Mouse (Mus musculus) stomach, postnatal 0 days (tissue): ENCODE results near the gene Nxn.

Source experiments
- CTCF ChIP-seq: IDR thresholded peaks from 2 replicates; pipeline ENCODE4 v1.5.1; 2016; ENCODE audit warnings: antibody characterized with exemption, low read depth, mild to moderate bottlenecking, moderate library complexity
- EP300 ChIP-seq: optimal IDR thresholded peaks from 2 replicates; pipeline ENCODE3; 2016; ENCODE audit warnings: antibody characterized with exemption

DNA sequence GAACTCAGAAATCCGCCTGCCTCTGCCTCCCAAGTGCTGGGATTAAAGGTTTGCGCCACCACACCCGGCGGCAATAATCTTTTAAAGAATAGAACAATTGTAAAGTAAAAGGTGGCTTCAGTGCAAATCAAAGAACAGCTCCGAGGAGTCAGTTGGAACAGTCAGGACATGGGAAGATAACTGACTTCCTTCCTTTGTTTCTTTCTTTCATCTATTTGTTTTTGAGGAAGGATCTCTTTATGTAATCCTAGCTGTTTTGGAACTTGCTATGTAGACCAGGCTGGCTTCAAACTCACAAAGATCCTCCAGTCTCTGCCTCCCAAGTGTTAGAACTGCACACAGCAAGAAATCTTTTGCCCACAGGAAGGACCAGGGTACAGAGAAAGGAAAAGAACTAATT, 174.3 kb downstream of the Nxn start:
- TF ChIP-seq CTCF: no peak
- TF ChIP-seq EP300: no peak
